Mouse (Mus musculus) skeletal muscle tissue, adult 2 months (tissue): ENCODE data around the gene Bcat2.

Experiments
- DNase-seq: peaks from one replicate; pipeline ENCODE4 v3.0.0-alpha.2; 2012; ENCODE audit warnings: low read depth, low spot score

Bcat2 gene

DNA sequence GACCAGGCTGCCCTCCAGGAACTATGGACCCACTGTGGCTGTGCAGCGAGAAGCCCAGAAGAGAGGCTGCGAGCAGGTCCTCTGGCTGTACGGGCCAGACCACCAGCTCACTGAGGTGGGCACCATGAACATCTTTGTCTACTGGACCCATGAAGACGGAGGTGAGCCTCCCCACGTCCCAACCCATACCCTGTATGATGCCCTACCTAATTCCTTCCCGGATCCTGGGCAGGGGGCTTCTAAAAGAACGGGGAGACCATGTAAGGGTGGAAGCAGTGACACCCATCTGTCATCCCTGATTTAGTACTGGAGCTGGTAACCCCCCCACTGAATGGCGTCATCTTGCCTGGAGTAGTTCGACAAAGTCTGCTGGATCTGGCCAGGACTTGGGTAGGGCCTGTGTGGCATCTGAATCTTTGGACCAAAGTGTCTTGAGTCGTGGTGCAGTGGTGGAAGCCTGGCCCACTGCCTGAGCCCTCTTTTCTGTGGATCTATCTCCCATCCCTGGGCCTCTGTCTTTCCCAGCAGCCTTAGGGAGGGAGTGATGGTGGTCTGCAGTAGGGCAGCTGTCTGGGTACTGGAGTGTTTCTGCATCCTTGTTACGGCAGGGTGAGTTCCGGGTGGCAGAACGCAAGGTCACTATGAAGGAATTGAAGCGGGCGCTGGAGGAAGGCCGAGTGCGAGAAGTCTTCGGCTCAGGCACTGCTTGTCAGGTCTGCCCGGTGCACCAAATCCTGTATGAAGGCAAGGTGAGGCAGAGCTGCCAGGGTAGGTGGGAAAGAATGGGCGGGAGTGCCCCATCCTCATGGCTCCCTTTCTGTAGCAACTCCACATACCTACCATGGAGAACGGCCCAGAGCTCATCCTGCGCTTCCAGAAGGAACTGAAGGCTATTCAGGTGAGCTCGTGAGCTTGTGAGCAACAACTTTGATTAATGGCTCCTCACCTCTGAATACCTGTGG lies 18.0 kb downstream of the Bcat2 start:
- DNase-seq, result no peak

DNA sequence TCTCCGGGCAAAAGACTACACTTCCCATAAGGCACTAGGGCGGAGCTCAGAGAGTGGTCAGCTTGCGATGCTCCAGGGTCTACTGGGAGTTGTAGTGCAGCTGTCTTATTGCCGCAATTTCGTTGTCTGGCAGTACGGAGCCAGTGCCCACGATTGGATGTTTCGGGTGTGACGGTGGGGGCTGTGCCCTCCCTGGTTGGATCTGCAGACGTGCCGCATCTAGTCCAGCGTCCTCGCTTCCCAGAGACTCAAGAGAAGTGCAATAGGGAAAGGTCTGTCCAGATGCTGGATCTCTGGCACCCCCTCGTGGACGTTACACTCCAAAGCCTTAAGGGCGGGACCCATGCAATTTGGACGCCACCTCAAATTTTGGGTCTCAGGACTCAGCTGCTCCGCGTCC lies 19.2 kb downstream of the Bcat2 start:
- peak; percentile 98 for DNase-seq

DNA sequence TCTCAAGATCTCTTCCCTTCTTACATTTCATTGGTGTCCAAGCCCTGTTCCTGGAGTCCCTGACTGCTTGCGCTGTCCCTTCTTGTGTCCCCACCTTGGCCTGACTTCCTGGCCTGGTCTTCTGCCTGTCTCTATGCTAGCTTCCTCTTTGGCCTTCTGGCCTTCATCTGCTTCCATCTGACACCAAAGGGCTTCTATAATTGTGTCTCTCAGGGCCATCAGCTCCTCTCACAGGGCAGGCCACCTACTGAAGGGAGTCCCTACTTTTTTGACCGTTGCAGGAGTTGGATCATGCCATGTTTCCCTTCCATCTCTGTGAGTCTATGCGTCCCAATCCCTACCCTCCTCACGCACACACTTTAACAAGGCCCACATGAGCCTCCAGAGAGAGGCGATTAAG lies 19.9 kb downstream of the Bcat2 start:
- no peak for DNase-seq

DNA sequence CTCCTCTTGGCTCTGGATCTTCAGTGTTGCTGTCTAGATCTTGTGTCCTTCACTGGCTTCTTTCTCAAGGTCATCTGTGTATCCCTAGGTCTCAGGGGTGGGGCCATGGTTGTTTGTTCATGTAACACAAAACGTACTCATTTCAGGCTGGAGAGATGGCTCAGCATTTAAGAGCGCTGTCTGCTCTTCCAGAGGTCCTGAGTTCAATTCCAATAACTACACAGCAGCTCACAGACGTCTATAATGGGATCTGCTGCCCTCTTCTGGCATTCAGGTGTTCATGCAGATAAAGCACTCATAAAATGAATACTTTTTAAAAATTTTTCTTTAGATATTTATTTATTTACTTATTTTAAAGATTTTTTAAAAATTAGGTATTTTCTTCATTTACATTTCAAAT lies 20.9 kb downstream of the Bcat2 start:
- no peak for DNase-seq

DNA sequence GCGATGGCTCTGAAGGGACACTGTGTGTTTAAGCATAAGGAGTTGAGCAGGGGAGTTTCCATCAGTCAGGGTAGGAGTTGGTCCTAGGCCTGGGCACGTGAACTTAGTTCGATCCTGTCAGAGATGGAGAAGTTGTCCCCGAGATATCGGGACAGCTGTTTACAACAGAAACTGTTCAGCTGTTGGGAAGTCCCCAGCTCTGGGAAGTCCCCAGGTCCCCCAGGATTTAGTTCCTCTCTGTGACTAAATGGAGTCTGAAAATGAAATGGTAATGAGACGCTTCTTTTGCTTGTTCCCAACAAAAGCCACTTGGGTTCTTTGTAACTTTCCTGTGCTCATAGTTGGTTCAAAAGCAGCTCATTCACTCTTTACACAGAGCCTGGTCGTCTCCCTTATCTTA lies 21.9 kb downstream of the Bcat2 start:
- DNase-seq, result no peak

DNA sequence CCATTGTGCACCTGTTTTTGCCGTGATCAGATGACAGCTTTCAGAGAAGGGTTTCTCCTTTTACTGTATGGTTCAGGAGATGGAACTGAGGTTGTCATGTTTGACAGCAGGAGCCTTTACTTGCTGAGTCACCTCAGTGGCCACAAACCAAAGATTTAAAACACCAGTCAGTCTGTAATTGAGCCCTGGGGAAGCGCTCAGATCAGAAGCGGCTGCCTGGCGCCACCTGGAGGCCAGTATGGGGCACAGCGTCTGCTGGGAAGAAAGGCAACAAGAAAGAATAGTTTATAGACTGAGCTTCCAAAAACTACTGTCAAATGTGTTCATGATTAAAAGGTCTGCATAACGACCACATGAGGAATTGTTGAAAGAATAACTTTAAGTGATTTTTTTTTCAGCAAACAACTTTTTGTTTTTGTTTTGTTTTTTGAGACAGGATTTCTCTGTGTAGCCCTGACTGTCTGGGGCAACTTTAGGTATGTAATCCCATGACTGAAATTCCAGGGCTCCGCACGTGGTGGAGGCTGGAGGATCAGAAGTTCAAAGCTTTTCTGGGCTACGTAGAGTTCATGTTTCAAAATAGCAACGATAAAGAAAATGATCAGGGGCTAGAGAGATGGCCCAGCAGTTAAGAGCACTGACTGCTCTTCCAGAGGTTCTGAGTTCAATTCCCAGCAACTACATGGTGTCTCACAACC lies 23.3 kb downstream of the Bcat2 start:
- peak; percentile 89 for DNase-seq

DNA sequence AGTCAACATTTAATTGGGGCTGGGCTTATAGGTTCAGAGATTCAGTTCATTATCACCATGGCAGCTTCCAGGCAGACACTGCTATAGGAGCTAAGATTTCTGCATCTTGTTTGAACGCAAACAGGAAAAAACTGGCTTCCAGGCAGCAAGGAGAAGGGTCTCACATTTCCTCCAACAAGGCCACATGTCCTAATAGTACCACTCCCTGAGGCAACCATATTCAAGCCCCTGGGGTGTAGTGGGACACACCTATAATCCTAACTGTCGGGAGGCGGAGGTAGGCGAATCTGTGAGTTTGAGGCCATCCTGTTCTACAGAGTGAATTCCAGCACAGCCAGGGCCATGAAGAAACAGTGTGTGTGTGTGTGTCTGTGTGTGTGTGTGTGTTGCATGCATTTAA lies 25.2 kb downstream of the Bcat2 start:
- DNase-seq, result no peak

DNA sequence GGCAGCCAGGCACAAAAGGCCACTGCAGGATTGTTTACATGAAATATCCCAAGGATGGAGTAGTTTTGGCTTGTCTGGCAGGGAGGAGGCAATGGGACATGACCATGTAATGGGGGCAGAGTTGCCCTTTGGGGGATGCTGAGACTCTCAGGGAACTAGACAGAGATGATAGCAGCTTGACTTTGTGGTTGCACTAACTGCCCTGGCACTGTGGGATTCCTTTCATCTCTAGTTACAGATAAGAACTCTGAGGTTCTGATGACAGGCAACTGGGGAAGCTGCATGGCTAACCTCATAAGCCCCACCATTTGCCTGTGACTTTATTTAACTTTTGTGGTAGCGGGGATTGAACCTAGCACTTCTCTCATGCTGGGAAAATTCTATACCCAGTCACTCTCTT lies 26.2 kb downstream of the Bcat2 start:
- DNase-seq, result no peak

DNA sequence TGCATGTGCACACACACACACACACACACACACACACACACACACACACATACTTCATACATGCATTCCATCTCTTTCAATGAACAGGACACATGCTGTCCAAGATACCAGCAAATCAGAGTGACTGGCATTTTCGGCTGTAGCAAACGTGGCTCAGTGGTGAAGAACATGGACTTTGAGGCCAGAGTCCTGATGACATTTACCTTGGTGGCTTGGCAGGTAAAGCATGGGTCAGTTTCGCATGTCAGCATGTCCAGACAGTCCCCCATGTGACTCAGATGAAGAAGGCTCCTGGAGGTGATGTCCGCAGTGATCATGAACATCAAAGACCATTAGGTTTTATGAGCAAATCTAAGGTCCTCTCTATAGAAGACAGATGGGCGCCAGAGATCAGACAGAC lies 27.1 kb downstream of the Bcat2 start:
- DNase-seq, result no peak

DNA sequence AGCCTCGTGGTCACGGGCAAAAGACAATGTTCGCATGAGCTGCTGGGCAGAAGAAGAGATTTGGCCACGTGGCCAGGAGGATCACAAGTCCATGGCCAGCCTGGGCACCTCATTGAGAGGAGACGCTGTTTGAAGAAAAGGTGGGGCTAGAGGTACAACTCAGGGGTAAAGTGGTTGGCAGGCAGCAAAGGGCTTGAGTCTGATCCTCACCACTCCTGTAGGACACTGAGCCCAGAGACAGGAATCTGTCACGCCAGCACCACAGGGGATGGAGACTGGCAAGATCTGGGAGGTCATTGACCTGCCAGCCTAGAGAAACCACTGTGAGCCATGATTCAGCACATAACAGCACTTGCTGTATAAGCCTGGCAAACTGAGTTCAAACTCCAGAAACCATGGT lies 27.6 kb downstream of the Bcat2 start:
- DNase-seq, result no peak

DNA sequence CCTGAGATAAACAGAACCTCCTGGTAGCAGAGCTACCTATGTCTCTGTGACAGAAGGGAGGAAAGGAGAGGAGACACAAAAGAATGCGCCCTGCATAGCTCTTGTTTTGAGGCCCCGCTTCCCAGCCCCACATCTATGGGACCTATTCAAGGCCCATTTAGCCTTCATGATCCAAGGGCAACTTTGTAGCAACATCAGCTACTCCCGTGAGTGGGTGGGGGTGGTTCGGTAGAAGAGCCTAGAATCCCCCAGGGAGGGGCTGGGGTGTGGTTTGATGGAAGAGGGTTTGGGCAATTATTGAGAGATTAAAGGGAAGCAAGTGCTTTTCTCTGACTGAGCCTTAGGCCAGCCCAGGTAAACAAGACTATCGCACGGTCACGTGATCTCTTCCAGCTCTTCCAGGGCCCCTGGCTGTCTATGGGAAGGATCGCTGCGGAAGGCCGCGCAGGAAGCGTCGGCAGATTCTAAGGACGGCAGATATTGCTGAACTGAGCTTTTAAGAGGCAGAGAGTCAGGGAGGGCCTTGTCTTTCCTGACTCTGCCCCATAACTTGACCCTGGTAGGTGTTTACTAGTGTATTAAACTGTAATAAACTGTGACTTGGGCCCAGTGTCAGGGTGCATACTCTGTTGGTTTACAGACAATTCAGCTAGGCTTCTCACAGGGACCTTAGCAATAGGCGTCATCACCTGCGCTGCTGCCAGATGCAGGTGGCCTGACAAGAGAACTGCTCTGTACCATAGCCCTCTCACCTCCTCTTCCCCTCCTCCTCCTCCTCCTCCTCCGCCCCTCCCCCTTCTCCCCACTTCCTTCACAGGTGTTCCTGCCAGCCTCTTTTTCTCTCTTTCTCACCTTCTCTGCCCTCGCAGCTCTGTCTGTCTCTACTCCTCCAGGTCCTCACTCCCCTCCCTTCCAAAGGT lies 29.3 kb downstream of the Bcat2 start:
- no peak for DNase-seq

DNA sequence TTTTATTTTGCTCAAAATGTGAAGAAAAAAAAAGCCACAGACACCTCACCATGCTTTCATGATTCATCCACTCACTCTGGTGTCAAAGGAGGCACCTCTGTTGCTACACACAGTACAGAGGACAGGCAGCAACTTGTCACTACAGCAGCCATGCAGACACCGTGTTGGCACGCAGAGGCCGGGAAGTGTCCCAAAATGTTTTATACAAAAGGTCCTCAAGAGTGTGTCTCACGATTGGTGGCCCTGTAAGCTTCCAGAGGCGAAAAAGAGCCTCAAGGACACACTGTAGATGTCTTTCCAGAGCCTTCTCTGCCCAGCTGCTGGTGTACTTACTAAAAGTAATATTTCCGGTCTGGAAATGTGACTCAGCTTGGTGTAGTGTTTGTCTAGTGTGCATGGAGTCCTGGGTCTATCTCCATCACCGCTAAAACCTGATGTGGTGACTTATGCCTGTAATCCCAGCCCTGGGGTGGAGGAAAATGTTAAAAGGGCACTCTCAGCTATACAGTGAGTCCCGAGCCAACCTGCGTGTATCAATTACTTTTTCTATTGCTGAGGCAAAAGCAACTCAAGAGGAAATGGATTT lies 35.8 kb downstream of the Bcat2 start:
- no peak for DNase-seq

DNA sequence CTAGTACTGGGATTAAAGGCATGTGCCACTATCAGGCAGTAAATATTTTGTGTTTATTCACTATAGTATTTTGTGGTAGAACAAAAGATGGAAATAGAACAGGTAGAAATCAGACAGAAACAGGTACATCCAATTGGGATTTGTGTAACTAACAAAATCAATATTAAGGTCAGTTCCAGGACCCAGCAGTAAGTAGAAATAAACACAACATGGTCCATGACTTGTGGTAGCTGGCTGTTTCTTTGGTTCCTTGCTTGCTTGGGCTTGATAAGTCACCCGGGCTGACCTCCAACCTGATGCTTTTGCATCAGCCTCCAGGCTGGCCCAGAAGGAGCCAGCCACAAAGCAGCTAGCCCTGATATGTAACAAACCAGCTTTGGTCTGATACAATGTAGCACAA lies 39.6 kb downstream of the Bcat2 start:
- DNase-seq, result no peak

DNA sequence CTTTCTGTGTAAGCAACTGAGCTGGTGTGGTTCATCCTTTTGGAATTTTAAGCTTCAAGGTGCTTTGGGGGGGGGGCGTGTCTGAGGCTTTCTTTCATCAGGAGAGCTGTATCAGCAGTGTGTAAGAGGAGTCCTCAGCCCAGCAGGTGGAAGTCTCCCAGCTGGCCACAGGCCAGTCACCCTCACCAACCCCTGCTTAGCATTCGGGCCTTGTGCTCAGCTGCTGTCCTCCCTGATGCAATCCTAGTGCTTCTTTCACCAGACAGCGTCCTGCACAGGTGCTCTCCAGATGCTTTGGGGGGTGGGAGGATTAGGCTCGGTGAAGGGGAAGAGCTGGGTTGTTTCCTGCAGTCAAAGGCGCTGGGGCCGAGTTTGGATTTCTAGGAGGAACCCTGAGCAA lies 46.3 kb downstream of the Bcat2 start:
- peak; percentile 42 for DNase-seq

DNA sequence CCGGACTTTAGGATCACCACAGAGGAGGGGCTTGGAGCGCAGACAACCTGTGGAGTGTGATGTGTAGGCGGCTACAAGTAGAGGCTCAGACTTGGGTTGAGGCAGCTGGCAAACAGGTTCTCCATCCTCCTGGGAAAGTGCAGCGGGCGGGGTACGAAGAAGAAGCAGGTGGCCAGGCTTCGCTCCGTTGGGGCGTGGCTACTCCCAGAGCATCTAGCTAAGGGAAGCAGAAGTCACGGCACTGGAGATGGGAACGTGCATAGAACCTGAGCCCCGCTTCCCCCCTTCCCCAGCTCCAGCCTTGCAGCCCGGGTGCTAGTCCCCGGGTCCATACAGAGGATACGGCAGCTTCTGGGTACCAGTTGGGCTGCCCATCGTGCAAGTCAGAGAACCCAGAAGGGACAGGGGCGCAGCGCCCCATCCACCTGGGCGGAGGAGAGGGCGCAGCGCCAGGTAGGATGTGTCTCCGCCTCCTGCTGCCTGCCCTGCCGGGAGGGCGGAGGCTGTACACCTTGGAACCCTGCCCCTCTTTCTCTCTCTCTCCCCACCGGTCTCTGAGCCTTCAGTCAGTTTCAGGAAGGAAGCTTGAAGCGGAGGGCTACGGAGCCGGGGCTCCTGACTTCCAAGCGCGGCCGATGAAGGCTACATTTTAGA lies 47.2 kb downstream of the Bcat2 start, which contains the start of gene Fut1:
Gene Fut1 (plus strand): TSS at position 248 of the 654 bp plus-strand sequence.
- no peak for DNase-seq

DNA sequence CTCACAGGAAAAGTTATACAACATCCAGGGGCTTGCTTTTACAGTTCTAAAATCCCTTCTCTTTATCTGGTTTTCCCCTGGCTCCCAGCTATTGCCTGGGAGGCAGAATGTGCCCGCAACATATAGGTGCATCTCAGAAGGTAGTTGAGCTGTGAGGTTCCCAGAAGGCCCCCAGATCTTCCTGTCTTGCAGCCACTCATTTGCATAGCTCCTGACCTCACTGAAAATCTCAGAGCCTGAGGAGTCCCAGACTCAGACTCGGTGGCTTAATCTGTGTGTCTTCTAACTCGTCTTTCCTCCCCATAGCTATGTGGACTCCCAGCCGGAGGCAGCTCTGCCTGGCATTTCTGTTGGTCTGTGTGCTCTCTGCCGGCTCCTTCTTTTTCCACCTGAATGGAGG lies 48.4 kb downstream of the Bcat2 start:
- DNase-seq, result no peak

DNA sequence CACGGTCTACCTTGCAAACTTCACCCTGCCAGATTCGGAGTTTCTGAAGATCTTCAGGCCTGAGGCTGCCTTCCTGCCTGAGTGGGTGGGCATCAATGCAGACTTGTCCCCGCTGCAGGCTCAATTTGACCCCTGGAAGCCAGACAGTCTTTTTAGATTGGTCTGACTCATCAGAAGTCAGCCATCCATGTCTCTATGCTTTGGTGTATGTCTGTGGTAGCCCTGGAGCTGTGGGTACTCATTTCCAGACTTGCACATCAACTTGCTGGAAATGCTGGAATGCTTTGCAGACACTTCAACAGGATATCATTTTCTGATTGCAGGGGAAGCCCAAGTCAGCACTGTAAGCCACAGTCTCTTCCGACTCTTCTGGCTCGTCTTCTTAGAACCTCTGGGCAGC lies 49.6 kb downstream of the Bcat2 start:
- DNase-seq, result no peak

DNA sequence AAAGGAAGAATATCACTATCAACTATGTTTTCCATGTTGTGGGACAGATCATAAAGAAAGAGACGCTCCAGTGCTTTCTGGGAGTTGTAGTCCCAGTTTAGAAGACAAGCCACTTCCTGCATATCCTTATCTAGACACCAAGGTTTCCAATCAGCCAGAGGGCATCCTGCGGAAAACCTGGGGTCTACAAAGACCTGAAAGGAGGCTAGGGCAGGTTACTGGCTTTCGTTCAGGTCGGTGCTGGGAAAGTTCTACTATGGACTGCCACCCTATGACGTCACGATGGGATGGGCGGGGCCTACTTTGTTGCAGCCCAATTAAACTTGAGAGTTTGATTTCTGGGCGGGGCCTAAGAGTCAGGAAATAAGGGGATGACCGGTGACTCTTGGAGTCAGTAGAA lies 51.5 kb downstream of the Bcat2 start, which contains the start of gene Izumo1:
Gene Izumo1 (plus strand): TSS at position 369 of the 400 bp plus-strand sequence.
- DNase-seq, result no peak

DNA sequence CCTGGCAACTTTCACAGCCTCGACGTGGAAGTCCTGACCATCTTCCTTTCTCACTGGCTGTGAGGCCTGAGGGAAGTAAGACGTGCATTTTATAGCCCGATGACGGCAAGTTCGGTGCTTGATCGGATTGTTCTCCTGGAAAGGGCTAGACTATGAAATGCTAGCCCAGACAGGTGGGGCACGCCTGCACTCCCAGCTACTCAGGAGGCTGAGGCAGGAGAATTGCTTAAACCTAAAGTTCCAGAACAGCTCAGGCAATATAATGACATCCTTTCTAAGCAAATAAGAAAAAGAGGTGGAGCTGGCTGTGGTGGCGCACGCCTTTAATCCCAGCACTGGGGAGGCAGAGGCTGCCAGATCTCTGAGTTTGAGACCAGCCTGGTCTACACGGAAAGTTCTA lies 53.6 kb downstream of the Bcat2 start:
- DNase-seq, result no peak

DNA sequence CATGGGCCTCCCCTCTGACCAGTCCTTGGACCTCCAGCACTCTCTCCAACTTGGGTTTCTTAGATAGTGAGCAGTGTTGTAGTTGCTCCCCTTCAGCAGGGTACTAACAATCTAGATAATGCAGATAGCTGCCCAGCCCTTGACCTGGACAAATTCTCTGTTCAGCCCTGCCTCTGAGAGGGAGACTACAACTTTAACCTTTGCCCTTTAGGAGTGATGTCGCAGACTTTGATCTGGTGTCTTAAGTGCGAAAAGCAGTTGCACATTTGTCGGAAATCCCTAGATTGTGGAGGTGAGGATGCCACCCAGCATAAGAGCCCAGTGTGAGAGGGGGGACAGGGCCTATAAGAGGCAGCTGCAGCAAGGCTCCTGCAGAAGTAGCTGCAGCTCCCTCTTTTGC lies 54.8 kb downstream of the Bcat2 start:
- no peak for DNase-seq

DNA sequence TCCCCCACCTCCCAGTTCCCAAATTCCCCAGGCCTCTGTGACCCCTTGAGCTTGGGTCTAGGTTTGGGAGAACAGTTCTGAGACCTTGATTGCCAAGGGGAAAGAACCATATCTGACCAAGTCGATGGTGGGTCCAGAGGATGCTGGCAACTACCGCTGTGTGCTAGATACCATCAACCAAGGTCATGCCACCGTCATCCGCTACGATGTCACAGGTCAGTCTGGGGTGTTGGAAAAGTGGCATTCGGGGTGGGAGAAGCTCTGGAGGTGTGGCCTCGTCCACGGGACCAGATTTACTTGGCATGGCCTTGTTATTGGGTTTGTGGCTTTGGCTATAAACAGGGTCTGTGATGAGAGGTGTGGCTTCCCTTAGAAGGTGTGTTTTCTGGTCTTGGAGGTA lies 55.5 kb downstream of the Bcat2 start:
- no peak for DNase-seq
